Mouse (Mus musculus): ENCODE results near the gene Vmn1r170. TPM values are rescaled to one million over a fixed set of nuclear protein-coding genes. Genes with fewer than 3 reads are reported as not detected.
"Not testable (repeated sequence)": the region's sequence is repeated elsewhere in the genome, so short reads cannot be mapped to it uniquely, and the experiment has no call there.

Vmn1r170 gene
- polyA plus RNA-seq (2015; fragmentation: Nextera tagmentation; extraction: Ambion mirVana): not detected in 2 replicates

- not testable (repeated sequence) for H3K4me2 ChIP-seq; H3K27ac ChIP-seq; H3K4me1 ChIP-seq; H3K9me3 ChIP-seq; H3K4me3 ChIP-seq; H3K27me3 ChIP-seq; ATAC-seq (ENCODE audit: borderline replicate concordance, extremely low read depth, low FRiP score, low TSS enrichment); H3K9ac ChIP-seq; H3K36me3 ChIP-seq
- WGBS: 28% methylated on average over 1 of the region's 1 CpGs
Measured at GRCm38 (mm10) chr7:23605875-23606274, at the start of gene Vmn1r170. Gene Vmn1r170, plus strand, starts transcription at chr7:23606175.

GRCm38 (mm10) chr7:23575226-23575625 lies 30.7 kb upstream of the Vmn1r170 start, which contains the start of gene Vmn1r169:
Gene Vmn1r169, plus strand, starts transcription at chr7:23575526.
- H3K4me1 ChIP-seq; ATAC-seq (ENCODE audit: borderline replicate concordance, extremely low read depth, low FRiP score, low TSS enrichment); H3K4me2 ChIP-seq; H3K9me3 ChIP-seq; H3K4me3 ChIP-seq; H3K27me3 ChIP-seq; H3K27ac ChIP-seq; H3K9ac ChIP-seq; H3K36me3 ChIP-seq: not testable (repeated sequence)
- WGBS: 64% methylated on average over 1 of the region's 2 CpGs

- Histone ChIP-seq H3K4me1 (no peaks in the 10 kb centered on the region), H3K4me2 (no peak within 1 kb of the TSS), H3K36me3 (no peaks in the 10 kb centered on the region), H3K9ac (no peak within 1 kb of the TSS), H3K27ac (no peak within 1 kb of the TSS), H3K9me3 (no peaks in the 10 kb centered on the region), H3K27me3 (no peaks in the 10 kb centered on the region), H3K4me3 (no peak within 1 kb of the TSS)
- no peak for ATAC-seq (ENCODE audit: borderline replicate concordance, extremely low read depth, low FRiP score, low TSS enrichment)
Measured at GRCm38 (mm10) chr7:23630422-23630821, 24.4 kb downstream of the Vmn1r170 start, which contains the start of gene Vmn1r171. Gene Vmn1r171, plus strand, starts transcription at chr7:23630722.

Other genes with a start within 250 kb of the Vmn1r170 start
- 0.04 TPM in 1 of 2 replicates, not detected in the other for gene Nlrp5, start 220.3 kb upstream of the Vmn1r170 start, polyA plus RNA-seq (2015; fragmentation: Nextera tagmentation; extraction: Ambion mirVana)
- gene Vmn1r167, start 99.0 kb upstream of the Vmn1r170 start, polyA plus RNA-seq (2015; fragmentation: Nextera tagmentation; extraction: Ambion mirVana): not detected in 2 replicates
- not detected in 2 replicates for gene Vmn1r168, start 66.4 kb upstream of the Vmn1r170 start, polyA plus RNA-seq (2015; fragmentation: Nextera tagmentation; extraction: Ambion mirVana)
- not detected in 2 replicates for gene Vmn1r169, start 30.6 kb upstream of the Vmn1r170 start, polyA plus RNA-seq (2015; fragmentation: Nextera tagmentation; extraction: Ambion mirVana)
- not detected in 2 replicates for gene Vmn1r171, start 24.5 kb downstream of the Vmn1r170 start, polyA plus RNA-seq (2015; fragmentation: Nextera tagmentation; extraction: Ambion mirVana)
- gene Vmn1r172, start 52.1 kb downstream of the Vmn1r170 start, polyA plus RNA-seq (2015; fragmentation: Nextera tagmentation; extraction: Ambion mirVana): not detected in 2 replicates
- gene Vmn1r173, start 94.5 kb downstream of the Vmn1r170 start, polyA plus RNA-seq (2015; fragmentation: Nextera tagmentation; extraction: Ambion mirVana): not detected in 2 replicates
- gene Vmn1r174, start 146.1 kb downstream of the Vmn1r170 start, polyA plus RNA-seq (2015; fragmentation: Nextera tagmentation; extraction: Ambion mirVana): not detected in 2 replicates
- not detected in 2 replicates for gene Vmn1r175, start 204.5 kb downstream of the Vmn1r170 start, polyA plus RNA-seq (2015; fragmentation: Nextera tagmentation; extraction: Ambion mirVana)
- not detected in 2 replicates for gene Vmn1r176, start 231.2 kb downstream of the Vmn1r170 start, polyA plus RNA-seq (2015; fragmentation: Nextera tagmentation; extraction: Ambion mirVana)